Mouse (Mus musculus): Measurements from ENCODE around the gene Ugt1a9. TPM values are rescaled to one million over a fixed set of nuclear protein-coding genes. Genes with fewer than 3 reads are reported as not detected.

Gene Ugt1a9
- polyA plus RNA-seq, 1 experiment, result not detected

DNA sequence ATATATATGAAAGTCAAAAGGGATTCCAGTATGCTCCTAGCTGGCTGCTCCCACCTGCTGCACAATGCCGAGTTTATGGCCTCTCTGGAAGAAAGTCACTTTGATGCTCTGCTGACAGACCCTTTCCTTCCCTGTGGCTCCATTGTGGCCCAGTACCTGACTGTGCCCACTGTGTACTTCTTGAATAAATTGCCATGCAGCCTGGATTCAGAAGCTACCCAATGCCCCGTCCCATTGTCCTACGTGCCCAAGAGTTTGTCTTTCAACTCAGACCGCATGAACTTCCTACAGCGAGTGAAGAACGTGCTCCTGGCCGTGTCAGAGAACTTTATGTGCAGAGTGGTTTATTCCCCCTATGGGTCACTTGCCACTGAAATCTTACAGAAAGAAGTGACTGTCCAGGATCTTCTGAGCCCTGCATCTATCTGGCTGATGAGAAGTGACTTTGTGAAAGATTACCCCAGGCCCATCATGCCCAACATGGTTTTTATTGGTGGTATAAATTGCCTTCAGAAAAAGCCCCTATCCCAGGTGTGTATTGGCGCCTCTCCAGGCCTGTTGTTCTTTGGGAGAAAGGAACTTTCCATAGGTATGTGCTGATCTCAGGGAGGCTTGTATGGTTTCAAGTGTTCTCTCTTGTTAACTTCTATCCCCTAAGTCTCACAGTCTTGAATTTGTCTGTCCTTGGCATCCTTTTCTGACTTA lies 141.9 kb downstream of the Ugt1a9 start:
- 63% methylated on average over 8 of the region's 8 CpGs for WGBS
- no peak overlapping the region for H3K27ac ChIP-seq (ENCODE audit: insufficient read depth, low read length)
- no peak overlapping the region for H3K4me3 ChIP-seq (ENCODE audit: extremely low read depth, insufficient read depth, insufficient read length)
- TF ChIP-seq POLR2A (IDR thresholded peaks at IDR 0.05; ENCODE audit: low read depth, low read length) (no peak), CTCF (IDR thresholded peaks at IDR 0.05; ENCODE audit: extremely low read depth, insufficient read depth, insufficient read length, insufficient replicate concordance) (no peak)
- DNase-seq (ENCODE audit: low read depth in 1 of 2, low spot score in 2 of 2), result peak in 1 of 2 experiments; percentile 4
- H3K27me3 ChIP-seq (ENCODE audit: control insufficient read depth, insufficient read depth, low read length), result no peaks in the 10 kb centered on the region
- H3K36me3 ChIP-seq (ENCODE audit: control insufficient read depth, insufficient read depth, low read length), result no peaks in the 10 kb centered on the region
- no peaks in the 10 kb centered on the region for H3K4me1 ChIP-seq (ENCODE audit: control insufficient read depth, insufficient read depth, insufficient read length)

DNA sequence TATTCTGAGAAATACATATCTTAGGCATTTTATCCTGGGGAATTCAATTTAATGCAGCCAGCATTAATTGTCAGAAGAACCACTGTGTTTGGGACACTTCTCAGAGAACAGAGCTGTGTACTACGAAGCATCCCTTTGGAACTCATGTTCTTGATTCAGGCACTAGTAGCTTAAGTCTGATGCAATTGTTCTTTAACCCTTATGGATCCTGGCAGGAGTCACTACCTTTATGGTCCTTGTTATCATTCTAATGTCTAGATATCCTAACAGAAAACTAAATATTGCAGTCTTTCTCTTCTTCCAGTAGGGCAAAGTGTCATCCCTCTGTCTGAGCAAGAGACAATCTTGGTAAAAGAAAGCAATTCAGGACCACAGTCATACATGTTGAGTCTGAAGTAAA lies 142.5 kb downstream of the Ugt1a9 start:
- Histone ChIP-seq H3K27ac (ENCODE audit: insufficient read depth, low read length) (no peak overlapping the region), H3K36me3 (ENCODE audit: control insufficient read depth, insufficient read depth, low read length) (no peaks in the 10 kb centered on the region), H3K4me3 (ENCODE audit: extremely low read depth, insufficient read depth, insufficient read length) (no peak overlapping the region), H3K27me3 (ENCODE audit: control insufficient read depth, insufficient read depth, low read length) (no peaks in the 10 kb centered on the region), H3K4me1 (ENCODE audit: control insufficient read depth, insufficient read depth, insufficient read length) (no peaks in the 10 kb centered on the region)
- TF ChIP-seq POLR2A (IDR thresholded peaks at IDR 0.05; ENCODE audit: low read depth, low read length), result no peak
- no peak for TF ChIP-seq CTCF (IDR thresholded peaks at IDR 0.05; ENCODE audit: extremely low read depth, insufficient read depth, insufficient read length, insufficient replicate concordance)
- DNase-seq (ENCODE audit: low read depth in 1 of 2, low spot score in 2 of 2), result peak in 1 of 2 experiments; percentile 1
- WGBS, result 77% methylated on average over 1 of the region's 1 CpGs

DNA sequence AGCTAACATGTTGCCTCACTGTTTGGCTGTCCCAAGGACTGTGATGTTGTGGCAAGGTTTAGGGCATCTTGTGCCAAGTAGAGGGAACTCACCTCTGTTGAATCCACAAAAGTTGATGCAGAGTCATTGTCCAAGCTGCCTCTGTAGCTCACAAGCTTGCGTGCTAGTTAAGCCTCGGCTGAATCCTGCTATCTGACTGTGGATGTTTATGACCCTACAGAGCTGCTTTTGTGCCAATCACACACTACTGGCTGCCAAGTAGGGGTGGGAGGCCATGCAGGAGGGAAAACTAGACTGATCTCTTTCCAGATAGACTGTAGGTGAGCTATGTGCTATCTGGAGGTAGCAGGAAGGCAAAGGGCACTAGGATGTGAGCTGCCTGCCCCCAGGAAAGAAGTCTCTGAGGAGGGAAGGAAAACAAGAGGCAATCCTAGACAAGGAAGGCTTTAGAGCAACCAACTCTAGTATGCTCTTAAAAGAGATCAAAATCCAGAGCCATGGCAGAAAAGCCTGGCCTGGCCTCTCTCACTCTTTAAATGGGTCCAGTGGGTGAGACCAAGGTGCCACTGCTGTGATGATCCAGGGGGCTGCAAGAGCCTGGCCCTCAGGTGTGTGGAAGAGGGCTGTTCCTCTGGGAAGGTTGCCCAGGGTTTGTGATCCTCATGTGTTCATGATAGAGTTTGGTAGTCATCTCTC lies 143.3 kb downstream of the Ugt1a9 start:
- H3K27me3 ChIP-seq (ENCODE audit: control insufficient read depth, insufficient read depth, low read length), result no peaks in the 10 kb centered on the region
- WGBS, result 79% methylated on average over 2 of the region's 2 CpGs
- no peak overlapping the region for H3K27ac ChIP-seq (ENCODE audit: insufficient read depth, low read length)
- no peak overlapping the region for H3K4me3 ChIP-seq (ENCODE audit: extremely low read depth, insufficient read depth, insufficient read length)
- H3K36me3 ChIP-seq (ENCODE audit: control insufficient read depth, insufficient read depth, low read length), result no peaks in the 10 kb centered on the region
- no peak for TF ChIP-seq POLR2A (IDR thresholded peaks at IDR 0.05; ENCODE audit: low read depth, low read length)
- no peak for TF ChIP-seq CTCF (IDR thresholded peaks at IDR 0.05; ENCODE audit: extremely low read depth, insufficient read depth, insufficient read length, insufficient replicate concordance)
- H3K4me1 ChIP-seq (ENCODE audit: control insufficient read depth, insufficient read depth, insufficient read length), result no peaks in the 10 kb centered on the region
- peak in 1 of 2 experiments; percentile 7 for DNase-seq (ENCODE audit: low read depth in 1 of 2, low spot score in 2 of 2)

DNA sequence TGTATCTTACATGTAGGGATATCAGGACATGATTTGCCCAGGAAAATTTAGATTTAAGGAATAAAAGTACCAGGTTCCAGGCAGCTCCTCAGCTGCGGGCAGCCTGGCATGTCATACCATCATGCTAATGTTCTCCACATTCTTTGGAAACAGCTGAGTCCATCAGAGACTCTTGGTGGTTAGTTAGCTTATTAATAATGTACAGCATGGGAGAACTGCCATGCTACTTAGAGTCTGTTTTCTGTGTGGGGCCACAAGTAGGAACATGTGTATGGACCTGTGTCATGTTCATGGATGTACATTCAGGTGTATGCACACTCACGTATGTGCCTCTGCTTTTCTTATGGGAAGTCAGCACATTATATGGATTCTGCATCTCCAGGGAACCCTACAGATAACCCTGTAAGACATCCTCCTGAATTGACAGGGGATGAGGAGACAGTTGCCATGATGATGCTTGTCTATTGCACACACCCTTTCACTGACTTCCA lies 143.9 kb downstream of the Ugt1a9 start:
- no peak for DNase-seq (ENCODE audit: low read depth in 1 of 2, low spot score in 2 of 2)
- H3K27me3 ChIP-seq (ENCODE audit: control insufficient read depth, insufficient read depth, low read length), result no peaks in the 10 kb centered on the region
- no peak overlapping the region for H3K4me3 ChIP-seq (ENCODE audit: extremely low read depth, insufficient read depth, insufficient read length)
- H3K27ac ChIP-seq (ENCODE audit: insufficient read depth, low read length), result no peak overlapping the region
- TF ChIP-seq CTCF (IDR thresholded peaks at IDR 0.05; ENCODE audit: extremely low read depth, insufficient read depth, insufficient read length, insufficient replicate concordance) (no peak), POLR2A (IDR thresholded peaks at IDR 0.05; ENCODE audit: low read depth, low read length) (no peak)
- H3K36me3 ChIP-seq (ENCODE audit: control insufficient read depth, insufficient read depth, low read length), result no peaks in the 10 kb centered on the region
- 77% methylated on average over 2 of the region's 2 CpGs for WGBS
- no peaks in the 10 kb centered on the region for H3K4me1 ChIP-seq (ENCODE audit: control insufficient read depth, insufficient read depth, insufficient read length)

DNA sequence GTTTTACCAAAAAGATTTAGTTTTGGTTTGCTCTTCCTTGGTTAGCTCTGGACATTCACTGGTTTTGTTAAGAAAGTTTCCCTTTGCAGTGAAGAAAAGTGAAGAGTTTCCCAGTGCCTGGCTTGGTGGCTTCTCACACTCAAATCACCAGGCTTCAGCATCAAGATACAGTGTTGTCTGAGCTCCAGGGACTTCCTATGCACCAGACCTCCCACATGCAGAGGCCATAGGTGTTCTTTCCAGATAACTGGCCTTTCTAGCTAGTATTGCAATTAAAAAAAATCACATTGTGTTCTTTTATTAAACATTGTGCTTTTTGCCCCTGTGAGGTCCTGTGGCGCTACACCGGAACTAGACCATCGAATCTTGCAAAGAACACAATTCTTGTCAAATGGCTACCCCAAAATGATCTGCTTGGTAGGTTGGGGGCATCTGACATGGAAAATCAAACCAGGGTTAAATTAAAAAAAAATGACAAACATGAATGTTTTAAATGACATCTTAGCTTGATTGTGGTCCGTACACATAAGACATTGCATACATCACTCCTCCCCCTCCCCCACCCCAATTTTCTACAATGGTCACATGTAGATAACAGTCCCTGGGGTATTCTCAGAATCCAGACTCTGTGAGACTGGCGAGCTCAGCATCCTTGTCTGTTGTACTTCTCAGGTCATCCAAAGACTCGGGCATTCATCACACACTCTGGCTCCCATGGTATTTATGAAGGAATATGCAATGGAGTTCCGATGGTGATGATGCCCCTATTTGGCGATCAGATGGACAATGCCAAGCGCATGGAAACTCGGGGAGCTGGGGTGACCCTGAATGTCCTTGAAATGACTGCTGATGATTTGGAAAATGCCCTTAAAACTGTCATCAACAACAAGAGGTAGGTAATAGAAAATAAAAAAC lies 145.1 kb downstream of the Ugt1a9 start:
- no peak overlapping the region for H3K4me3 ChIP-seq (ENCODE audit: extremely low read depth, insufficient read depth, insufficient read length)
- H3K27me3 ChIP-seq (ENCODE audit: control insufficient read depth, insufficient read depth, low read length), result no peaks in the 10 kb centered on the region
- H3K4me1 ChIP-seq (ENCODE audit: control insufficient read depth, insufficient read depth, insufficient read length), result no peaks in the 10 kb centered on the region
- peak in 1 of 2 experiments; percentile 2 for DNase-seq (ENCODE audit: low read depth in 1 of 2, low spot score in 2 of 2)
- WGBS, result 72% methylated on average over 10 of the region's 10 CpGs
- H3K36me3 ChIP-seq (ENCODE audit: control insufficient read depth, insufficient read depth, low read length), result no peaks in the 10 kb centered on the region
- TF ChIP-seq CTCF (IDR thresholded peaks at IDR 0.05; ENCODE audit: extremely low read depth, insufficient read depth, insufficient read length, insufficient replicate concordance) (no peak), POLR2A (IDR thresholded peaks at IDR 0.05; ENCODE audit: low read depth, low read length) (no peak)
- no peak overlapping the region for H3K27ac ChIP-seq (ENCODE audit: insufficient read depth, low read length)

DNA sequence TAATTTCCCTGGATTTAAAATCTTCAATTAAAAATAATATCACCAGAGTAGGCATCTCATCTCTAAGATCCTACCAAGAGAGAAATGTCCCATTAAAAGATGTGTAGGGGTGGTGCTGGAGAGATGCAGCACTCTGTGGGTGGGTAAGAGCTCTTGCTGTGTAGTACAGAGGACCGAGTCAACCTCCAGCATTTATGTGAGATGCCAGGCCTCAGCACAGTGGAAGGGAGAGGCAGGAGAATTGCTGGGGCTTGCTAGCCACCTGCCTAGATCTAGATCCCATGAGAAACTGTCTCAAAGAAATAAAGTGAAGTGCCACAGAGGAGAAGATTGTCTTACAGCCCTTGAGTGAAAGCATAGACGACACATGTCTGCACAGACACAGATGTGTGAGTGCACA lies 146.0 kb downstream of the Ugt1a9 start:
- DNase-seq (ENCODE audit: low read depth in 1 of 2, low spot score in 2 of 2), result no peak
- WGBS, result 57% methylated on average over 2 of the region's 2 CpGs
- Histone ChIP-seq H3K4me1 (ENCODE audit: control insufficient read depth, insufficient read depth, insufficient read length) (no peaks in the 10 kb centered on the region), H3K27me3 (ENCODE audit: control insufficient read depth, insufficient read depth, low read length) (no peaks in the 10 kb centered on the region), H3K4me3 (ENCODE audit: extremely low read depth, insufficient read depth, insufficient read length) (no peak overlapping the region), H3K27ac (ENCODE audit: insufficient read depth, low read length) (no peak overlapping the region), H3K36me3 (ENCODE audit: control insufficient read depth, insufficient read depth, low read length) (no peaks in the 10 kb centered on the region)
- no peak for TF ChIP-seq CTCF (IDR thresholded peaks at IDR 0.05; ENCODE audit: extremely low read depth, insufficient read depth, insufficient read length, insufficient replicate concordance)
- no peak for TF ChIP-seq POLR2A (IDR thresholded peaks at IDR 0.05; ENCODE audit: low read depth, low read length)
